Mouse (Mus musculus) limb, embryonic 14.5 days (tissue): ENCODE data around the gene Ccnt2. TPM values are rescaled to one million over a fixed set of nuclear protein-coding genes. Genes with fewer than 3 reads are reported as not detected.

ENCODE experiments used
- ATAC-seq: fragments of 200-750 bp; cut with Nextera tagmentation; 2 replicates; pipeline ENCODE4 v1.8.0; 2017; ENCODE audit warnings: low read depth, moderate number of reproducible peaks, moderate TSS enrichment; ENCODE audit not compliant: low FRiP score
- DNase-seq: peaks from one replicate; pipeline ENCODE4 v3.0.0-alpha.2; 2015; ENCODE audit warnings: low spot score
- H3K27ac ChIP-seq: fragments of 300-500 bp; sonication (generic); replicated peaks from 2 replicates; pipeline ENCODE4 v1.5.1; 2014; ENCODE audit warnings: low read depth, mild to moderate bottlenecking, low read length, moderate library complexity, mixed read lengths
- H3K27me3 ChIP-seq: fragments of 300-500 bp; sonication (generic); 2 replicates; pipeline ENCODE4 v1.6.1; 2014; ENCODE audit warnings: low read length, mixed read lengths; ENCODE audit not compliant: control insufficient read depth, insufficient read depth
- H3K36me3 ChIP-seq: fragments of 300-500 bp; sonication (generic); 2 replicates; pipeline ENCODE4 v1.6.1; 2014; ENCODE audit warnings: mild to moderate bottlenecking, low read length, moderate library complexity, mixed read lengths; ENCODE audit not compliant: control insufficient read depth, insufficient read depth
- H3K4me1 ChIP-seq: fragments of 300-500 bp; sonication (generic); 2 replicates; pipeline ENCODE4 v1.6.1; 2014; ENCODE audit warnings: antibody characterized with exemption, low read length, mixed read lengths; ENCODE audit not compliant: control insufficient read depth, insufficient read depth
- H3K4me2 ChIP-seq: fragments of 300-500 bp; sonication (generic); replicated peaks from 2 replicates; pipeline ENCODE4 v1.6.1; 2014; ENCODE audit warnings: low read depth, mild to moderate bottlenecking, low read length, moderate library complexity; ENCODE audit not compliant: severe bottlenecking
- H3K4me3 ChIP-seq: fragments of 300-500 bp; sonication (generic); replicated peaks from 2 replicates; pipeline ENCODE4 v1.5.1; 2014; ENCODE audit warnings: low read length
- H3K9ac ChIP-seq: fragments of 300-500 bp; sonication (generic); 2 replicates; pipeline ENCODE4 v1.6.1; 2014; ENCODE audit warnings: mild to moderate bottlenecking, low read depth, low read length, moderate library complexity; ENCODE audit not compliant: severe bottlenecking
- H3K9me3 ChIP-seq: fragments of 300-500 bp; sonication (generic); 2 replicates; pipeline ENCODE4 v1.6.1; 2016; ENCODE audit warnings: low read length; ENCODE audit not compliant: control insufficient read depth
- POLR2A ChIP-seq: fragments of 200-500 bp; IDR thresholded peaks from 2 replicates; pipeline ENCODE4 v1.8.0; 2012; ENCODE audit warnings: inconsistent platforms, mild to moderate bottlenecking, moderate library complexity, borderline replicate concordance; ENCODE audit not compliant: insufficient read depth, insufficient read length; ENCODE audit errors: extremely low read depth
- WGBS: fragments of 180-500 bp; shearing (Covaris S2); extraction: QIAGEN DNeasy Blood & Tissue Kit; methylation state at CpG from one replicate; pipeline ENCODE4 v1.1.7; 2014; 5-methylcytosine and 5-hydroxymethylcytosine counted together
- polyA plus RNA-seq, 2 experiments: library from polyadenylated mRNA; depleted of rRNA in 1 of 2; stranded (reverse) in 1 of 2; unstranded in 1 of 2; fragments of >200 nt; fragmentation: Nextera tagmentation in 1 of 2; extraction: Ambion mirVana in 1 of 2; gene quantifications; 2 replicates each; pipeline versions ENCODE4 v1.2.1 to v1.2.3; 2012 to 2014

Ccnt2 gene
- polyA plus RNA-seq, 2 experiments = 53.6 to 67.0 TPM

DNA sequence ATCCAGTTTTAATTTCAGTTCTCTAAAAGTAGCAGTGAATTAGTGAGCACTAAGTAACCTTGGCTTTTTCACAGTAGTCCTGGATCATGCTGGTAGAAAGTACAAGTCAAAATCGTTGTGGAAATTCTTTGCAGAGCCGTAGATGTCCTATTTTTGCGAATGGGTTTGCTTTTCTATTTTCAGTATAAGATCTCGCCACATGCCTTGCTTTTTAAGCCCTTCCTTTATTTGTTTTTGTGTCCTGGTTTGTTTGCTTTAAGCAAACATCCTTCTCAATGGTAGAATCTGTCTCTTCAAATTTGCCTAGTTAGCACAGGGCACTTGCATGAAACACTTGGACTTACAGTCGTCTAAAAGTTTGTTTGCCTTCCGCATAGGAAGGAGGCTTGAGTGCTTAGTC, 2.3 kb downstream of the Ccnt2 start:
- Histone ChIP-seq H3K36me3 (0 out of 2 replicates have a peak, but pooled peaks cover 8% of the 10 kb centered on the region), H3K4me1 (peaks cover 13% of the 10 kb centered on the region), H3K9me3 (no peaks in the 10 kb centered on the region), H3K4me3 (no peak overlapping the region), H3K9ac (no peak overlapping the region), H3K4me2 (peak overlapping the region; percentile 13; the same call in 1 of the 2 replicates), H3K27ac (no peak overlapping the region), H3K27me3 (no peaks in the 10 kb centered on the region)
- ATAC-seq (no peak), DNase-seq (no peak)
- 70% methylated on average over 6 of the region's 6 CpGs for WGBS
- no peak for TF ChIP-seq POLR2A

DNA sequence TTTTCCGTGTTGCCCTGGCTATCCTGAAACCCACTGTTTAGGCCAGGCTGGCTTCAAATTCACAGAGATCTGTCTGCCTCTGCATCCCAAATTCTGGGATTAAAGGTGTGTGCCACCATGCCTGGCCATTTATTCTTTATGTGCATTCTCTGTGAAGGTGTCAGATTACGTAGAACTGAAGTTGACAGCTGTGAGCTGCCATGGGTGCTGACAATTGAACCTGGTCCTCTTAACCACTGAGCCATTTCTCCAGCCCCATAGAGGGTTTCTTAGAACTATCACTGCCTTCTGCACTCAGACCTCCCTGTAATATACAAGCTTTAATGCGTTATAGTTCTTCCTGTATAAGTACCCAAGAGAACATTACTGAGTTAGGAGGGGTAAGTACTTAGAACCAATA, 4.6 kb downstream of the Ccnt2 start:
- Histone ChIP-seq H3K4me3 (no peak overlapping the region), H3K27ac (no peak overlapping the region), H3K4me2 (no peak overlapping the region), H3K9ac (no peak overlapping the region), H3K9me3 (no peaks in the 10 kb centered on the region), H3K4me1 (peaks cover 12% of the 10 kb centered on the region), H3K27me3 (no peaks in the 10 kb centered on the region), H3K36me3 (0 out of 2 replicates have a peak, but pooled peaks cover 8% of the 10 kb centered on the region)
- WGBS = 91% methylated on average over 3 of the region's 3 CpGs
- DNase-seq = no peak
- no peak for ATAC-seq
- no peak for TF ChIP-seq POLR2A

DNA sequence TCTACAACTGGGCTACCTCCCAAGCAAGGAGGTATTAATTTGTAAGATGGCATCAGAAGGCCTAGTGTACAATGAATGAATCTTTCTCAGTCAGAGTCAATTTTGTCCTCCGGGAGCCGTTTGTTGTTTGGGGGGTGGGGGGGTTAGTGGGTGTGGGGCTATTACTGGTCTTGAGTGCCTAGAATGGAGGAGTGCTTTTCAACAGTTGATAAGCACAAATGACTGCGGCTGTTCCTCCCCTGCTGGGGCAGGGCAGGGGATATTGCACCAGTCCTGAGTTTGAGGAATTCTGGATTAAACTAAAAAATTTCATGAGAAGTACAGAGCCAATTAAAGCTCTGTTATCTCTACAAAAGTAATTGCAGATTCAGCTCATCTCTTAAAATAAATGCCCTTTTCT, 6.2 kb downstream of the Ccnt2 start:
- Histone ChIP-seq H3K9ac (no peak overlapping the region), H3K4me1 (peaks cover 14% of the 10 kb centered on the region), H3K4me2 (no peak overlapping the region), H3K9me3 (no peaks in the 10 kb centered on the region), H3K36me3 (peaks cover 11% of the 10 kb centered on the region; the same call in 1 of the 2 replicates), H3K4me3 (no peak overlapping the region), H3K27ac (no peak overlapping the region), H3K27me3 (no peaks in the 10 kb centered on the region)
- ATAC-seq (no peak), DNase-seq (no peak)
- WGBS = 52% methylated on average over 3 of the region's 3 CpGs
- TF ChIP-seq POLR2A = no peak

DNA sequence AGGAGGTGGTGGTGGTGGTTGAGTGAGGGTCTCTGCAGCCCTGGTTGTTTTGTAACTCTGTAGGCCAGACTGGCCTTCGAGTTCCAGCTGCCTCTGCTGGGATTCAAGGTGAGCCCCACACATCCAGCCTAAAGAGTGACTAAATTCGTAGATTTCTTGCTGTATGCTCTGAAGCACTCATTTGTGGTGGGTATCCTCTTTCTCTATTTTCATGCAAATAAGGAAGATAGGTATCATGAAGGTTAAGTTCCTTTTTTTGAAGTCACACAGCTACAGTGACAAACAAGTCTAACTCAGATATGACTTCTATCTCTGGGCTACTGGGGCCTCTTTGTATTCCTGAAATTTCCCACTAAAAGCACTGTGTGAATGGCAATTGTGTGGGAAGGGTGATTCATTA, 6.9 kb downstream of the Ccnt2 start:
- Histone ChIP-seq H3K27ac (no peak overlapping the region), H3K9me3 (no peaks in the 10 kb centered on the region), H3K9ac (no peak overlapping the region), H3K4me2 (no peak overlapping the region), H3K27me3 (no peaks in the 10 kb centered on the region), H3K4me3 (no peak overlapping the region), H3K36me3 (peaks cover 11% of the 10 kb centered on the region; the same call in 1 of the 2 replicates), H3K4me1 (peaks cover 12% of the 10 kb centered on the region)
- no peak for DNase-seq
- 73% methylated on average over 2 of the region's 2 CpGs for WGBS
- TF ChIP-seq POLR2A = no peak
- ATAC-seq = no peak

GRCm38 (mm10) chr1:127783862-127784261, 9.9 kb downstream of the Ccnt2 start:
- TF ChIP-seq POLR2A = no peak
- ATAC-seq = no peak
- Histone ChIP-seq H3K27ac (no peak overlapping the region), H3K9me3 (no peaks in the 10 kb centered on the region), H3K36me3 (peaks cover 8% of the 10 kb centered on the region; the same call in 1 of the 2 replicates), H3K9ac (no peak overlapping the region), H3K4me3 (no peak overlapping the region), H3K4me2 (no peak overlapping the region), H3K27me3 (no peaks in the 10 kb centered on the region), H3K4me1 (peaks cover 6% of the 10 kb centered on the region; the same call in 1 of the 2 replicates)
- no peak for DNase-seq

- WGBS = 77% methylated on average over 1 of the region's 1 CpGs
- no peak for TF ChIP-seq POLR2A
Measured at GRCm38 (mm10) chr1:127785882-127786281, 11.9 kb downstream of the Ccnt2 start.

More at GRCm38 (mm10) chr1:127785882-127786281, 11.9 kb downstream of the Ccnt2 start:
- no peak overlapping the region for H3K4me3 ChIP-seq
- no peak for DNase-seq
- no peaks in the 10 kb centered on the region for H3K9me3 ChIP-seq
- H3K27me3 ChIP-seq = no peaks in the 10 kb centered on the region
- no peak overlapping the region for H3K9ac ChIP-seq
- H3K27ac ChIP-seq = no peak overlapping the region
- no peak for ATAC-seq
- H3K36me3 ChIP-seq = peaks cover 3% of the 10 kb centered on the region; the same call in 1 of the 2 replicates
- H3K4me1 ChIP-seq = peaks cover 6% of the 10 kb centered on the region; the same call in 1 of the 2 replicates
- H3K4me2 ChIP-seq = no peak overlapping the region
